Mouse (Mus musculus) cortical plate, adult 2 months (tissue): ENCODE data around the gene Hacd1.

Experiments used
- CTCF ChIP-seq: fragments of 200-500 bp; IDR thresholded peaks from 2 replicates; pipeline ENCODE4 v1.5.1; 2011; ENCODE audit warnings: mild to moderate bottlenecking, control low read depth, low read length; ENCODE audit not compliant: insufficient read depth; ENCODE audit errors: extremely low read depth
- POLR2A ChIP-seq: fragments of 200-500 bp; IDR thresholded peaks from 2 replicates; pipeline ENCODE4 v1.6.1; 2011; ENCODE audit warnings: mild to moderate bottlenecking, low read length, control low read depth; ENCODE audit not compliant: insufficient read depth; ENCODE audit errors: extremely low read depth

GRCm38 (mm10) chr2:13857461-13857860, 198.5 kb downstream of the Hacd1 start:
- TF ChIP-seq CTCF (no peak), POLR2A (no peak)
